Mouse (Mus musculus) left cerebral cortex, adult 2 months (tissue): ENCODE measurements at regions not wholly inside any gene's neighbourhood (a gene's known extent, or its start where the extent isn't known, plus 50 kb on each side); places are given as distances from the start of the nearest gene placed in this dataset.

Experiments used
- DNase-seq, 2 experiments: peaks; one replicate each; pipeline ENCODE4 v3.0.0; 2021 to 2022; ENCODE audit warnings: low spot score in 2 of 2, mixed read lengths in 1 of 2; ENCODE audit errors: extremely low spot score in 1 of 2
- H3K27ac ChIP-seq: fragments of 200-600 bp; 2 replicates; pipeline ENCODE4 v1.8.1; 2022
- H3K4me3 ChIP-seq: fragments of 200-600 bp; 2 replicates; pipeline ENCODE4 v1.8.1; 2022
- CTCF ChIP-seq: fragments of 200-600 bp; IDR thresholded peaks from 2 replicates; pipeline ENCODE4 v1.8.1; 2022; ENCODE audit warnings: antibody characterized with exemption, mild to moderate bottlenecking, moderate library complexity
- intact Hi-C: fragments of 180-260 bp; cut with DNase I; formaldehyde crosslinking; loops from one replicate; pipeline ENCODE4 v1.15.1; 2025

DNA sequence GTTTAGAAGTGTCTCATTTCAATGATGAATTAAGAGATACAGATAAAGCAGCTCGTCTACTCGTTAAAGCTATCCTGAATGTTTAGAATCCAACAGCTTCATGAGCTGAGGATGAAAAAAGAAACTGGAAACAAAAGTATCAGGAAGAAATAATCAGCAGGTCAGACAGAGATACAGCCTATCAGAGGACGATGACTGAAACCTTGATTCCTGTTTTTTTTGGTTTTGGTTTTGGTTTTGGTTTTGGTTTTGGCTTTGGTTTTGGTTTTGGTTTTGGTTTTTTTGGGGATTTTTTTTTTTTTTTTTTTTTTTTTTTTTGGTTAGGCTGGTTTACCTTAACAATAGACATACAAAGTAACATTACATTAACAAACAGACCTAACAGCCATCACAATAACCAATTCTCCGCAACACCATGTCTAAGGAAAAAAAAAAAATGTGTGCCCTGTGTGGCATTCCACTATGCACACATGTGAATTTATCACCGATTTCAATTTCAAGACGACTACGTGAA is 66.9 kb upstream of the Pdha2 start:
- no peak for TF ChIP-seq CTCF
- Histone ChIP-seq H3K27ac (no peak overlapping the region), H3K4me3 (no peak overlapping the region)
- no peak for DNase-seq
- intact Hi-C loops, result no loop called here

DNA sequence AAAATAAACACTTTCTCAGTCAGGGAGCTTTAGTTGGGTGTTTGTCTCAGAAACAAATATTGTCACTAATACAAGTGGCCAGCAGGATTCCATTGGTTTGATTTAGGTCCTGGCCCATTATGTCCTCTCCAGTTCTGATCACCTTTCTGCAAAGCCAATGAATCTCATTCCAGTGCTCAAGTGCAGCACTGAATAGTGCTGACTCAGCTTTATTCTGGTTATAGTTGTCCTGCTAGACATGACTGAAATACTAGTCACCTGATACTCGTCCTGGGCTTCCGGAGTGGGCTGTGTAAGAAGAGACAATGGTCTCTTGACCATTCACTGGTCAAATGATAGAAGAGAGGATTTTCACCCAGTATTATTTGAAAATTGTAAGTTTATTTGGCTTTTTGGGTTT is 81.6 kb upstream of the Pdha2 start:
- no peak for TF ChIP-seq CTCF
- Histone ChIP-seq H3K4me3 (no peak overlapping the region), H3K27ac (no peak overlapping the region)
- intact Hi-C loops, result no loop called here
- no peak for DNase-seq

DNA sequence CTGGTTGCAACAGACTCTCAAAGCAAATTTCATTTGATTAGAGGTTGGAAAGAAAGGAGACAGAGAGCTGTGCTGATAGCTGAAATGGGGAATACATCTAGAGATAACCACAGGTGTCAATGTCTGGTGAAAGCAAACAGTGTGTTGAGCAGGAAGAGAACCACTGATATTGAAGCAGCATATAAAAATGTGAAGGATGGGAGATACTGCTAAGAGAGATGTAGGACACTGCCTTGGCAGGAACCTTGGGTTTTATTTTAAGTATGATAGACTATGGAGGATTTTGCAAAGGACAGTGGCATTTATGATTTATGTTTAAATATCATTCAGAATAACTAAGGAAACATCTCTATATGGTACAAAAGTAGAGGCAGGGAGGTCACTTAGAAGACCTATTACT is 84.7 kb upstream of the Pdha2 start:
- no peak for TF ChIP-seq CTCF
- H3K4me3 ChIP-seq, result no peak overlapping the region
- DNase-seq, result no peak
- H3K27ac ChIP-seq, result no peak overlapping the region
- intact Hi-C loops, result no loop called here

DNA sequence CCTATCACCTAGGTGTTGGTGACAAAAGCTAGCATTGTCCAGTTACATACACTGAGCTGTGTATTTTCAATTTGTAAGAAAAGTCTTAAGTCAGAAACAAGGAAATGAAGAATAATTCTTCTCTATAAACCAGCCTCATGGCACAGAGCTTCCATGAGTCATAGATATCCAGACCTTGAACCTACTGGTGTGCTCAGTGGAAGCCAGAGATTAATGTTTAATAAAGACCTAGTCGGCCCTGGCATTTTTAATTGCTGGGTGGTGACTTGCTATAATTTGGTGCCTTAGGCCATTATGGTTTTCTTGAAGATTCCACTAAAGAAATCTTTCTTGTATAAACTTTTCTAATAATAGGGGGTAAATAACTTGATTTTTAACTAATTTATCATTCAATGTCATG is 87.6 kb upstream of the Pdha2 start:
- H3K27ac ChIP-seq, result no peak overlapping the region
- TF ChIP-seq CTCF, result no peak
- H3K4me3 ChIP-seq, result no peak overlapping the region
- intact Hi-C loops, result no loop called here
- no peak for DNase-seq

DNA sequence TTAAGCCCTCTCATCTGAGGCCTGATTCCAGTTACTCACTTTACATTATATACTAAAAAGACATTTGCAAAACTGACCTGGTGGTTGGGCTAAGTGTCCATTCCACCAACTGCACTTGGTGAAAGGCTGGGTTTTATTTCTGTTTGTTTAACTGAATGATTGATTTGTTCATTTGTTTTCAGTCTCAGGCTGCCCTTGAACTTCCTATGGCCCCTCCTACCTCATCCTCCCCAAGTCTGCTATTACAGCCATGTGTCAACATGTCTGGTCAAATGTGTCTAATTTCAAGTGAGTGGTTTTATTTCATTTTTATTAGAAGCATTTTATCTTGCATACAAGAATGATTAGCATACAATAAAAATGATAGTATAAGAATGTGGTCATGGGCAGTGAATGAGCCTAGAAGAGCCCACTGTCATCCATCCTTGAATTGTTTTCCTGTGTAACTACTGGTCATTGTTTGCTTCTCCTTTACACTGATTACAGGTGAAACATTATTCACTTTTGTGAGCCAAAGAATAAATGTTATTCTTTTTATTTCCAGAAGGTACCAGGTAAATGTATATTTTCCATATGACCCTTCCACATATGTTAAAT is 121.5 kb upstream of the Pdha2 start:
- Histone ChIP-seq H3K27ac (no peak overlapping the region), H3K4me3 (no peak overlapping the region)
- intact Hi-C loops, result no loop called here
- no peak for DNase-seq
- no peak for TF ChIP-seq CTCF

DNA sequence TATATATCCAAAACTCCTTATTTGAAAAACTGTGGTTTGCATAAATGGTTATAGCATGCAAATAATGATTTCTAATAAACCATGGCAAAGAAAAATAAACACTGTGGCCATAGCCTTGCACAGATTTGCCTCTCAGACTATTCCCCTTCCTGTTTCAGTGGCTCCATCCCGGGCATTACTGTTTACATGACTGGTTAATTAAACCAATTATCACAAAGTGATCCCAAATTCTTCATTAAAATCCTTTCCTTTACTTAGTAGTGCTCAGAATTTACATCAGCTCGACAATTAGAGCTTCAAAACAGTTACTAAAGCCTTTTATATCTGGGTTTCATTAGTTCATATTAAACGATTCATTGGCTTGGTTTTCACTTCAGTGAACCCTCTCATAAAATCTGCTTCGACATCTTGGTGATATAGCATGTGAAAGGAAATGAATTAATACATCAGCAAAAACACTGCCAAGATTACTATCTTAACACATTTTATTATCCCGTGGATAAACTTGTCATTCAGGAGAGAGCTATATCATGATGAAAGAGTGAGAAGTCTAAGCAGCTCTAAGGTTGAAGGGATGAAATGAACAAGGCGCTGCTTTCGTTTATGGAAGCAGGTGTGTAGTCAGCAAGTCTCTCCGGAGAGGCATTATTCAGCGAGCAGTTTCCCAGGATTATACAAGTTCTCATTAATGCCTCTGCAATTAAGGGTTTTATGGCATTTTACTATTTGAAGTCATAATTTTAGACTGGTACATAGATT is 126.2 kb upstream of the Pdha2 start:
- H3K4me3 ChIP-seq, result no peak overlapping the region
- H3K27ac ChIP-seq, result no peak overlapping the region
- TF ChIP-seq CTCF, result no peak
- intact Hi-C loops, result no loop called here
- no peak for DNase-seq

DNA sequence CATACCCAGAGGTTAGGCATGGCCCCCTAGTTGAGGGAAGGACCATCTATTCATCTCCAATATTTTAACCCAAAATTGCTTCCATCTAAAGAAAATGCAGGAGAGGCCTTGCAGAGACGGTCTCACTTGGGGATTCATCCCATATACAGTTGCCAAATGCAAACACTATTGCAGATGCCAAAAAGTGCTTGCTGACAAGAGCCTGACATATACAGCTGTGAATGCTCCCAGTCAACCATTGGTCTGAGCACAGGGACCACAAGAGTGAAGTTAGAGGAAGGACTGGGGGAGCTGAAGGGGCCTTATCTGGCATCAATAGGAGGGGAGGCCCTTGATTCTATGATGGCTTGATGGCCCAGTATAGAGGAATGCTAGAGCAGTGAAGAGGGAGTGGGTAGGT is 111.1 kb upstream of the Unc5c start:
- H3K27ac ChIP-seq, result no peak overlapping the region
- H3K4me3 ChIP-seq, result no peak overlapping the region
- intact Hi-C loops, result no loop called here
- no peak for TF ChIP-seq CTCF
- no peak for DNase-seq

DNA sequence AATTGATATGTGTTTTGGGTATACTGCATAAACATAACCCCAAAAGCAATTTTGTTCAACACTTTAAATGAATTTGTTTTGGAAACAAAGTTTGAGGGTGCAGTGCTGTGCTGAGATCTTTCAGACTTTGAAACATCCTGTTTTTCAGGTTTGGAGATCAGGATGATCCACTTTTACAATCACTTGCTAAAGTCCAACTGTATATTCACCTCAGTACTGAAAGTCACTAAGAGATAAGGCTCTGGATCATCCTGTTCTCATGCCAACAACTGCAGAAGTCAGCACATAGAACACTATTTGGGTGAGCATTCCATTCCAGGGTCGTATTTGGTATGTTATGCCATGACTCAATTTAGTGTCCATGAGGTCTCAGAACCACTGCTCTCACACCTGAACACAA is 72.0 kb upstream of the Unc5c start:
- no peak overlapping the region for H3K27ac ChIP-seq
- no peak for DNase-seq
- intact Hi-C loops, result no loop called here
- no peak for TF ChIP-seq CTCF
- no peak overlapping the region for H3K4me3 ChIP-seq

DNA sequence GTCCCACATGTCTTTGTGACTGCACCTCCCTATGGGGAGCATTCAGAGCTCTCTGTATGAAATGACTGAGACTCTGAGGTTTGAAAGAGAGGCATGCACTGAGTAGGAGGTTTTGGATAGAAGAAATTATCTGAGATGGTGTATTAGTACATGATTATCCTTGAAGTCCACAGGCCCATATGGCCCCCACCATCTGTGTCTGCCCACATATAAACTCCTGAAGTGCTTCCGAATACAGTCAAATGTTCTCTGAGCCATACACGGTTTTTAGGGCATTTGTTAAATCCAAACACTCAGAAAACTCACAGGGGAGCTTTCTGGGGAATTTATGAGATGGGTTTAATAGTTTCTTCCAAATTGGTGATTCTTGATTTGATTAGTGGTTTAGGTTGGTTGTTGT is 66.8 kb upstream of the Unc5c start:
- Histone ChIP-seq H3K27ac (no peak overlapping the region), H3K4me3 (no peak overlapping the region)
- no peak for TF ChIP-seq CTCF
- intact Hi-C loops, result no loop called here
- peak; percentile 9 to 11 for DNase-seq
